Mouse (Mus musculus): ENCODE results near the gene Abhd6. TPM values are rescaled to one million over a fixed set of nuclear protein-coding genes. Genes with fewer than 3 reads are reported as not detected.
"Not testable (repeated sequence)": the region's sequence is repeated elsewhere in the genome, so short reads cannot be mapped to it uniquely, and the experiment has no call there.

Abhd6 gene
- polyA plus RNA-seq, 1 experiment from 2014 or later: 21.0 TPM

DNA sequence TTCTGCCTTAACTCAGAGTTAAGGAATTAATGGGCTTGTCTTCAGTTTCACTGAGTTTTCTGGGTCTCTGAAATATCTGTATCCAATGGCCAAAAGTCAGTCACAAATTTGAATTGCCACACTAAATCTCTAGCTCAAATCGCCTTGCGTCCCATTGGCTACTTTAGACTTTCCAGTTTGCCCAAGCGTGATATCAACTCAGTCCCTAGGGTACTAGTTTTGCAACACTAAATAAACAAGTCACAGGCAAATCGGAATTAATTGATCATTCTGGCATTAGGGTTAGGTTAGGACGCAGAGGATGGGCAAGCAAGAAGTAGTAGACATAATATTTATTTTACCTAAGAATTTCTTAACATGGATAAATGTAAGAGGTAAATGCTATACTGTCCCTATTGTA, 2.5 kb upstream of the Abhd6 start:
- 83% methylated on average over 5 of the region's 5 CpGs for WGBS
- Histone ChIP-seq H3K27ac (replicated peaks; ENCODE audit: low read depth, low read length) (no peak overlapping the region), H3K9me3 (replicated peaks; ENCODE audit: control insufficient read depth, low read length) (no peaks in the 10 kb centered on the region)

DNA sequence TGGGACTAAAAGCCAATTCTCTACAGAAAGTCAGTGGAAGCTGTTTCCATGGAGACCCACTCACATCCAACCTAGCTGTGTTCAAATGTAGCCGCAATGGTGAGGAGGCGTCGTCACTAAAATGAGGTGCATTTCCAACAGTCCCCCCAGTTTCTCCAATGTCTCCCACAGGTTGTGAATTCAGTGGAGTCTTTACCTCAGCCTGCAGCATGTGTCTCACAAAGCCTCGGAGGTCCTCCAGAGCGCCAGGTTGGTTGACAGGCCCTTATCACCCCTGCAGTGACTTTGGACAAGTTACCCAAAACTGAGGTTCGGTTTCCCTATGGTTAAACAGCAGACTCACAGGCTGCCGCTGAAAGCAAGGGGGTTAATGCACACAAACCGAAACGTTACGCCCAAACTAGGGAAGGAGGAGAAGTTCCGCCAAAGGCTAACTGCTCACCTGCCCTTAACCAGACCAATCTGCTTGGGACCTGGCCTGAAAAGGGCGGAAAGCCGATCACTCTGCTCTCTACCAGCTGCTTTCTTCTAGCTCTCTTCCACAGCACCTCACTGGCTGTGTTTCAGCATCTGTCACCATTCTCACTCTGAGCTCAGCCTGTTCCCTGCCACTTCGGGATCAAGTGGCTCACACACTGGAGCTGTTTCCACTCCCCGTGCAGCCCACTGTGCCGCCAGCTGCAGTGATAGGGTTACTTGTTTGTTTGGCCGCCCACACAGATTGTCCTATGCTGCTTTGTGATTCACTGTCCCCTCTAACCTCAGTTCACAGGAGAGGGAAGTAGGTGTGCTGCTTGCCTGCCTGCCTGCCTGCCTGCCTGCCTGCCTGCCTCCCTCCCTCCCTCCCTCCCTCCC, 1.6 kb upstream of the Abhd6 start:
- no peak overlapping the region for H3K9ac ChIP-seq (replicated peaks; ENCODE audit: low read length)
- no peaks in the 10 kb centered on the region for H3K36me3 ChIP-seq (replicated peaks; ENCODE audit: control insufficient read depth, insufficient read depth, low read depth, low read length)
- no peaks in the 10 kb centered on the region for H3K4me1 ChIP-seq (ENCODE audit: control insufficient read depth, insufficient read depth, low read length)
- ATAC-seq (replicated peaks; ENCODE audit: insufficient number of reproducible peaks, low FRiP score, low TSS enrichment, low read depth) (no peak), DNase-seq (ENCODE audit: low spot score) (no peak)
- 23% methylated on average over 17 of the region's 17 CpGs for WGBS
- H3K4me2 ChIP-seq (ENCODE audit: low read depth, low read length): no peak overlapping the region; the same call in 1 of the 2 replicates
- no peak overlapping the region for H3K4me3 ChIP-seq (ENCODE audit: low read depth, low read length)
- H3K9me3 ChIP-seq (replicated peaks; ENCODE audit: control insufficient read depth, low read length): no peaks in the 10 kb centered on the region
- H3K27me3 ChIP-seq (ENCODE audit: control insufficient read depth, insufficient read depth, low read length): peaks cover 12% of the 10 kb centered on the region
- H3K27ac ChIP-seq (replicated peaks; ENCODE audit: low read depth, low read length): no peak overlapping the region

More for the DNA sequence above, 2.5 kb upstream of the Abhd6 start:
- Histone ChIP-seq H3K27me3 (ENCODE audit: control insufficient read depth, insufficient read depth, low read length) (peaks cover 12% of the 10 kb centered on the region), H3K9ac (replicated peaks; ENCODE audit: low read length) (no peak overlapping the region), H3K4me1 (ENCODE audit: control insufficient read depth, insufficient read depth, low read length) (no peaks in the 10 kb centered on the region), H3K4me3 (ENCODE audit: low read depth, low read length) (no peak overlapping the region), H3K4me2 (ENCODE audit: low read depth, low read length) (no peak overlapping the region), H3K36me3 (replicated peaks; ENCODE audit: control insufficient read depth, insufficient read depth, low read depth, low read length) (no peaks in the 10 kb centered on the region)
- no peak for ATAC-seq (replicated peaks; ENCODE audit: insufficient number of reproducible peaks, low FRiP score, low TSS enrichment, low read depth)
- no peak for DNase-seq (ENCODE audit: low spot score)

DNA sequence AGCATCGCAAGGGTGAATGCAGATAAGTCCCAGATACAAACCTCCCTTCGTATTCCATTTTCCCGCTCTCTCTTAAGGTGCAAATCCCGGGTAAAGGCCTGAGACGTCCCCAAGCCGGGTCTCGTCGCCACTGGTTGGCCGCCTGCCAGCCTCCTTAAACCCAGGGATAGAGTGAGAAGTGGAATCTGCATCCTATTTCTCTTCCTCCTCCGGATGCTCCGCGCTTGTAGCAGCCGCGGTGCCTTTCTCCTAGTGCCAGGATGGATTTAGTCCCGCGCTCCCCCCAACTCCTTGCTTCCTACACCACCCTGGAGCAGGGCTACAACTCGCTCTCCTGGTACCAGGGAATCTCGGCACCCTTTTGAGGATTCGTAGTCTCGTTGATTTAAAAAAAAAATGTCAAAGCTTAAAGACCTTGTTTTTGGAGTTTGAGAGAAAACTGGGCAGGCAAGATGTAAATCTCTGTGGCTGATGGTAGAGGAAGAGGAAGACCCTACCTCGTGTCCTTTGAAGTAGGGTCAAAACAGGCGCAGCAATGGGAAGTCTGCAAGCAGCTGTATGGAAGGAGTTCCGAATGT, 480 bp downstream of the Abhd6 start:
- DNase-seq (ENCODE audit: low spot score) (peak; percentile 61), ATAC-seq (replicated peaks; ENCODE audit: insufficient number of reproducible peaks, low FRiP score, low TSS enrichment, low read depth) (peak; percentile 10; the same call in 1 of the 2 replicates)
- Histone ChIP-seq H3K27me3 (ENCODE audit: control insufficient read depth, insufficient read depth, low read length) (peaks cover 12% of the 10 kb centered on the region), H3K9me3 (replicated peaks; ENCODE audit: control insufficient read depth, low read length) (no peaks in the 10 kb centered on the region), H3K36me3 (replicated peaks; ENCODE audit: control insufficient read depth, insufficient read depth, low read depth, low read length) (no peaks in the 10 kb centered on the region), H3K4me3 (ENCODE audit: low read depth, low read length) (peak overlapping the region; percentile 60), H3K4me1 (ENCODE audit: control insufficient read depth, insufficient read depth, low read length) (no peaks in the 10 kb centered on the region), H3K4me2 (ENCODE audit: low read depth, low read length) (peak overlapping the region; percentile 81), H3K27ac (replicated peaks; ENCODE audit: low read depth, low read length) (no peak overlapping the region), H3K9ac (replicated peaks; ENCODE audit: low read length) (peak overlapping the region; percentile 66)
- WGBS: under 1% methylated on average over 23 of the region's 23 CpGs

DNA sequence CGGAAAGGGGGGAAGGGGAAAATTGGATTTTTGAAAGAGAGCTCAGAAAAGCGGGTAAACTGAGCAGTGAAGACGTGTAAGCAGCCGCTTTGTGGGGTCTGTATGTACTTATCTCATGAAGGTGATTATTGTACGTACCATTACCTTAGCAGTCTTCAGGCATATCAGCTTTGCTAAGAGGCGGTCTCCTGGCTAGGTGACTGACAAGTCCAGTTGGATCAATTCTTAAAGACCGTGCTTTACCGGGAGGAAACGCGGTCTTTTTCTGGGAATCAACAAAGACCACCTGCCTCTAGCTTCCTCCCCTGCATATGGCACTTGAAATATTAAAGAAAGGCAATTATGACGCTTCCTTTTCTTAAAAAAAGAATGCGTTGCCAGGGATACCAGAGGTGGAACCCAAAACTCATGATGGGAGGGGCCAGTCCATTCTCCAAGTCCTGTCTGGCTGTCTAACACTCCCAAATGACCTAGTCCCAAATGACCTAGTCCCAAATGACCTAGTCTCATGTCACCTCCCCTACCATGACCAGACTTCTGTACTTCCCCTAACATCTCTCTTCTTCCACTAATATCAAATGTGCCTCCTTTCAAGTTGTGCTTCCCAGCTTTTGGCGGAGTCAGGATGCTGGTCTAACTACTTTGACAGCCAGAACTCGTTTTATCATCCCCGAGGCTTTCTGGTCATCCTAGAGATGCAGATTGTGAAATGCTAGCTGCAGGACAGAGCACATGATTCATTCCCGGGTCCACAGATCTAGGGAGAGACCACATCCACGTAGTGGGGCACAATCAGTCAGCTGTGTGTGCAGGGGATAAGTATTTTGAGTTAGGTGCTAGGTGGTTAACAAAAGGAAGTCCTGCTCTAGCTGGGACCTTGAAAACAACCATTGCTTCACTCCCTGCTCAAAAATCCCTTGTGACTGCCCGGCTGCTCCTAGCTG, 1.3 kb downstream of the Abhd6 start:
- DNase-seq (ENCODE audit: low spot score): no peak
- H3K4me2 ChIP-seq (ENCODE audit: low read depth, low read length): peak overlapping the region; percentile 81
- 46% methylated on average over 18 of the region's 18 CpGs for WGBS
- peak overlapping the region; percentile 66 for H3K9ac ChIP-seq (replicated peaks; ENCODE audit: low read length)
- peak overlapping the region; percentile 60 for H3K4me3 ChIP-seq (ENCODE audit: low read depth, low read length)
- no peaks in the 10 kb centered on the region for H3K36me3 ChIP-seq (replicated peaks; ENCODE audit: control insufficient read depth, insufficient read depth, low read depth, low read length)
- ATAC-seq (replicated peaks; ENCODE audit: insufficient number of reproducible peaks, low FRiP score, low TSS enrichment, low read depth): no peak
- H3K9me3 ChIP-seq (replicated peaks; ENCODE audit: control insufficient read depth, low read length): no peaks in the 10 kb centered on the region
- H3K27ac ChIP-seq (replicated peaks; ENCODE audit: low read depth, low read length): no peak overlapping the region
- peaks cover 12% of the 10 kb centered on the region for H3K27me3 ChIP-seq (ENCODE audit: control insufficient read depth, insufficient read depth, low read length)
- no peaks in the 10 kb centered on the region for H3K4me1 ChIP-seq (ENCODE audit: control insufficient read depth, insufficient read depth, low read length)

DNA sequence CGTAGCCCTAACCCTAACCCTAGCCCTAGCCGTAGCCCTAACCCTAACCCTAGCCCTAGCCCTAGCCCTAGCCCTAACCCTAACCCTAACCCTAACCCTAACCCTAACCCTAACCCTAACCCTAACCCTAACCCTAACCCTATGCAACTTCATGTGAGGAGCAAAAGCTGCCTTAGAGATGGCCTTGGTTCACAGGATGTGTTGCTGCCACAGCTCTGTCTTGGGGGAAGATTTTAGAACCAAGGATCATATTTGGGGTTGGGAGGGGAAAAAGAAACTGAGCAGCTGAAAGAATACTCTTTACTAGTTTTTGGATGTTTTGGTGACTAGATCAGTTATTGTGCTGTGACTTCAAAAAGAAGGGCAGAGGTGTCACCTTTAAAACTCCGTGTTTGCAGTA, 3.4 kb downstream of the Abhd6 start:
- H3K9me3 ChIP-seq (replicated peaks; ENCODE audit: control insufficient read depth, low read length); H3K4me1 ChIP-seq (ENCODE audit: control insufficient read depth, insufficient read depth, low read length); H3K36me3 ChIP-seq (replicated peaks; ENCODE audit: control insufficient read depth, insufficient read depth, low read depth, low read length); ATAC-seq (replicated peaks; ENCODE audit: insufficient number of reproducible peaks, low FRiP score, low TSS enrichment, low read depth); DNase-seq (ENCODE audit: low spot score); H3K27ac ChIP-seq (replicated peaks; ENCODE audit: low read depth, low read length); H3K4me2 ChIP-seq (ENCODE audit: low read depth, low read length); H3K9ac ChIP-seq (replicated peaks; ENCODE audit: low read length); H3K4me3 ChIP-seq (ENCODE audit: low read depth, low read length); H3K27me3 ChIP-seq (ENCODE audit: control insufficient read depth, insufficient read depth, low read length): not testable (repeated sequence)
- WGBS: 70% methylated on average over 3 of the region's 3 CpGs

DNA sequence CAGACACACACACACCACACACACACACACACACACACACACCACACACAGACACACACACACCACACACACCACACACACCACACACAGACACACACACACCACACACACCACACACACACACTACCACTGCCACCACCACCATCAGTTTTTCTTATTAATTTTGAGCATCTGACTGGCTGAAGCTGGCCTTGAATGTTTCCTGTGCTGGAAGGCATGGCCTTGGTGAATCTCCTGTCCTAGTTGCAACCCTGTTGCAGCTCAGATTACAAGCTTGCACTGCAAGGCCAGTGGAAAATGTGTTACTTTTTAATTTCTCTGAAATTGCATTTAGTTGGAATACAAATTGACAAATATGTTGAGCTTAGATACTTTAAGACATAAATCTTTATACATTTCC, 4.4 kb downstream of the Abhd6 start:
- no peak for ATAC-seq (replicated peaks; ENCODE audit: insufficient number of reproducible peaks, low FRiP score, low TSS enrichment, low read depth)
- no peak overlapping the region for H3K4me3 ChIP-seq (ENCODE audit: low read depth, low read length)
- H3K27me3 ChIP-seq (ENCODE audit: control insufficient read depth, insufficient read depth, low read length): no peaks in the 10 kb centered on the region; the same call in 1 of the 2 replicates
- H3K36me3 ChIP-seq (replicated peaks; ENCODE audit: control insufficient read depth, insufficient read depth, low read depth, low read length): no peaks in the 10 kb centered on the region
- H3K27ac ChIP-seq (replicated peaks; ENCODE audit: low read depth, low read length): no peak overlapping the region
- DNase-seq (ENCODE audit: low spot score): no peak
- no peak overlapping the region for H3K4me2 ChIP-seq (ENCODE audit: low read depth, low read length)
- H3K9ac ChIP-seq (replicated peaks; ENCODE audit: low read length): no peak overlapping the region
- no peaks in the 10 kb centered on the region for H3K4me1 ChIP-seq (ENCODE audit: control insufficient read depth, insufficient read depth, low read length)
- H3K9me3 ChIP-seq (replicated peaks; ENCODE audit: control insufficient read depth, low read length): no peaks in the 10 kb centered on the region

DNA sequence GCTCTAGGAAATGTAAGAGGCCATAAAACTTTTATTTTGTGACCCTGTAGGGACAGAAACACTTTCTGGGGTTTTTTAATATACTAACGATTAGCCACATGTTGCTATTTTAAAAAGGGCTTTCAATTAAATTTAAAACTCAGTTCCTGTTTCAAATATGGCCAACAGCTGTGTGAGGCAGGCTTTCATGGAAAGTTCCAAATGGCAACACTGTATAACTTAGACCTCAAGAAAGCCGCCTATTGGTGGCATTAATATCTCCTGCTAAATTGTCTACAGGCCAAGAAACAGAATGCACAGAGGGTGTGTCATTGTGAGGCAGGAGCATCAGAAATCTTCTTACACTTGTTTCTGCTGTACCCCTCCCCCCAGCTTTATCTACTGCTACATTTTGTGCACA, 4.8 kb downstream of the Abhd6 start:
- no peak overlapping the region for H3K27ac ChIP-seq (replicated peaks; ENCODE audit: low read depth, low read length)
- no peak overlapping the region for H3K4me3 ChIP-seq (ENCODE audit: low read depth, low read length)
- WGBS: 82% methylated on average over 2 of the region's 2 CpGs
- H3K9me3 ChIP-seq (replicated peaks; ENCODE audit: control insufficient read depth, low read length): no peaks in the 10 kb centered on the region
- H3K9ac ChIP-seq (replicated peaks; ENCODE audit: low read length): no peak overlapping the region
- no peaks in the 10 kb centered on the region for H3K36me3 ChIP-seq (replicated peaks; ENCODE audit: control insufficient read depth, insufficient read depth, low read depth, low read length)
- H3K4me1 ChIP-seq (ENCODE audit: control insufficient read depth, insufficient read depth, low read length): no peaks in the 10 kb centered on the region
- no peaks in the 10 kb centered on the region; the same call in 1 of the 2 replicates for H3K27me3 ChIP-seq (ENCODE audit: control insufficient read depth, insufficient read depth, low read length)
- DNase-seq (ENCODE audit: low spot score) (no peak), ATAC-seq (replicated peaks; ENCODE audit: insufficient number of reproducible peaks, low FRiP score, low TSS enrichment, low read depth) (no peak)
- H3K4me2 ChIP-seq (ENCODE audit: low read depth, low read length): no peak overlapping the region

Data from embryonic facial prominence, embryonic 11.5 days (tissue).